Mouse (Mus musculus): Measurements from ENCODE around the gene Sox11.

Gene Sox11

GRCm38 (mm10) chr12:27341871-27342690 lies at the start of gene Sox11:
Gene Sox11 (minus strand): TSS chr12:27342574.
- no peak for DNase-seq (ENCODE audit: low read depth)

GRCm38 (mm10) chr12:27391652-27392305 lies 49.4 kb upstream of the Sox11 start:
- DNase-seq (ENCODE audit: low read depth), result no peak

DNA sequence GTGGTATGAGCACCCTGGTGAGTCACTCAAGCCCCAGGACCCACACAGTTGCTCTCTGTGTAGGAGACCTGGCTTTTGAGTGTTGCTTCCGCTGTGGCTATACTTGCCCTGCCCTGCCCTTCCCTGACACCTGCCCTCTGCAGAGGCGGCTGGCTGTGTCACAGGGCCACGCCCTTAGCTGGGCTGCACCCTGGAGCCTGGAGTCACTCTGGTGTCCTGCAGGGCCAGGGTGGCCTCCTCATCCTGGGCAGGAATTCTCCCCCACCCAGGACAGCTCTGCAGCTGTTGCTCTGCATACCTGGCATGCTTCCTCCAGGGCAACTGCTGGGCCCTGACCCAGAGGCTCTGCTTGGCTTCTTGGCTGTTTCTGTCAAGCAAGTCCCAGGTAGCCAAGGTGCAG lies 48.1 kb upstream of the Sox11 start:
- no peak for DNase-seq (ENCODE audit: low read depth)

- DNase-seq (ENCODE audit: low read depth), result no peak
These were observed 47.1 kb upstream of the Sox11 start for GRCm38 (mm10) chr12:27389429-27389828.

- no peak for DNase-seq (ENCODE audit: low read depth)
These were observed 30.1 kb upstream of the Sox11 start for GRCm38 (mm10) chr12:27372505-27372904.

DNA sequence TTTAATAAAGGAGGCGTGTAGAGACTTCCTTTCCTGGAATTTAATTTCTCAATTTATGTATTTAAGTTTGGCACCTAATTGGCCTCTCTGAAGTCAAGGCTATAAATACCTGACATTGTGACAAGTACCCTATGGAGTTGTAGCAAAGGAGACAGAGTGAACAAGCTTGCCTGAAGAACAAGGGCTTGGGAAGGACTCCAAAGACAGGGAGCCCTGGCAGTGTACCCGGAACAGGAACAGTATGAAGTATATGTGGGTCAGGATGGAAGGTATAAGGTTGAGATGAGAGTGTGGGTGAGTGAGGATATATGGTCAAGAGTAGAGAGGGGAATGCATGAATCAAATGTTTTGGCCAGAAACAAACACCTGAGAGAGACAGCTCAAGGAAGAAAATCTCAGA lies 28.4 kb upstream of the Sox11 start:
- DNase-seq (ENCODE audit: low read depth), result no peak

DNA sequence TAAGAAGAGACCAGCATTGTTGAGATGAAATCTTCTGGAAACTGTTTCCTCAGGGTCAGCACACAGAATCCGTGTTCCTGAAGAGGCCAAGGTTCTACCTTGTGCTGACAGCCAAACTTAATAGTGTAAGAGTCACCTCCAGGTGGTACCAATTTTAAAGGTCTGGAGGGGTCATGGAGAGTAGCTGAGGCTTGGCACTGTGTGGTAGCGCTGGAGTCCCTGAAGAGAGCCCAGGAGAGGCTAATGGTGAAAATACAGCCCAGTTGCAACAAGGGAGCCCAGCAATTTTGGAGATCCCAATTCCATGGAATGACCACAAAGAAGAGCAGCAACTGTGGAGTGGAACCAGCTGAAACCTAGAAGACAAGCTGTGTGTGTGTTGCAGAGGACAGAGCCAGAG lies 25.1 kb upstream of the Sox11 start:
- DNase-seq (ENCODE audit: low read depth), result no peak

DNA sequence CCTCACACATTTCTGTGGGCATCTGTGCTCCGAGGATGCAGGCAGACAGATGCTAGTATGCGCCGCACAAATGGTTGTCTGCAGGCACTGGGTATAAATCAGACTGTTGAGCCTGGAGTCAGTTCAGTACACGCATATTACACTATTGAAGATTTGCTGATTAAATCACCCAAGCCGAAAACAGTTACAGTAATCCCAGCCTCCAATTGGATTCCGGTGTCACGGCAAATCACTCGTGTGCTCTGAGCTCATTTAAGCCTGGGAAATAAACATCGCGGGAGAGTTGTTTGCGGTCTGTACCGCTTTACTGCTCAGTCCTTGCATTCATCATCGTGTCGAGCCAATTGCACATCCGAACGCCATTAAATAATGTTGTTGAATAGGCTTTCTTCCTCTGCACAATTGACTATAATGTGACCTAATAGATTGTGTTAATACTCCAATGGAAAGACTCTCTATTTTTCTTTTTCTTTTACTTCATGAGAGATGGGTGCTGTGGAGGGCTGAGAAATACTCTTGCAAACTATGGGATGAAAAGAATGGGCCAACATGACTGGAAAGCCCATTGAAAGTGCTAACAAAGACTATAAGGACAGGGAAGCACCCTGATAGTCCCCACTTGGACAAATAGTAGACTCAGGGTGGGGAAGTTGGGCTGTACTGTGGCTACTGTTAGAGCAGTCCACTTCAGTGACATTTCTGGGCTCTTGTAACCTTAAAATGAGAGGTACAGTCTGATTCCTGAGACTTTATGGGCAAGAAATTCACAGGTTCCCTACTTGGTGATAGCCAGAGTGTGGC lies 21.7 kb upstream of the Sox11 start:
- DNase-seq (ENCODE audit: low read depth), result no peak

DNA sequence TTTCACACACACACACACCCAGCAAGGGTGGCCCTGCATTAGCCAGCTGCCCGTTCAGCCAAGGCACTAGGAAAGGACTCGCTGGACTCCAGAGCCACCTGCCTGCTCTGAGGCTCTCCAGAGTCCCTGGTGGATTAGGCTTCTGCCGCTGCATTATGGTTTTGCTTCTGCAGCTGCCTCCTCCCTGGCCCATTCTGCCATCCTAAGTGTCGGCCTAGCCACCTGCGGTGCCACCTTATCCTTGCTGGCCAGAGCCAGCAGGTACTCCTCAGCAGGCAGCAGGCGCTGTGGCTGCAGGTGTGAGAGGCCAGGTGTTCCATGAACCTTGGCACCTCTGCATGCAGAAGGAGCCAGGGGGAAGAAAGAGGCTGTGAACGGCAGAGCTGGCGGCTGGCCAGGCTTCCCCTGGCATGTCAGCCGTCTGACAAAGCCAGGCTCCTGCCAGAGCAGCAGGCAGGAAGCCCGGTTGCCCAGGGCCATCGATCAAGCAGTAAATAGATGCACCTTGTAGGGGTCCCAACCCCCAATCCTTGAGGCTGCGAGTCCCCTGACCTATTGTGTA lies 14.8 kb upstream of the Sox11 start:
- no peak for DNase-seq (ENCODE audit: low read depth)

- DNase-seq (ENCODE audit: low read depth), result no peak
These were observed 14.2 kb upstream of the Sox11 start for GRCm38 (mm10) chr12:27356571-27356970.

- no peak for DNase-seq (ENCODE audit: low read depth)
These were observed 1.4 kb upstream of the Sox11 start for GRCm38 (mm10) chr12:27343606-27344410.

- no peak for DNase-seq (ENCODE audit: low read depth)
These were observed 574 bp upstream of the Sox11 start for GRCm38 (mm10) chr12:27342691-27343605.

GRCm38 (mm10) chr12:27341130-27341870 lies 1.1 kb downstream of the Sox11 start:
- DNase-seq (ENCODE audit: low read depth), result no peak

DNA sequence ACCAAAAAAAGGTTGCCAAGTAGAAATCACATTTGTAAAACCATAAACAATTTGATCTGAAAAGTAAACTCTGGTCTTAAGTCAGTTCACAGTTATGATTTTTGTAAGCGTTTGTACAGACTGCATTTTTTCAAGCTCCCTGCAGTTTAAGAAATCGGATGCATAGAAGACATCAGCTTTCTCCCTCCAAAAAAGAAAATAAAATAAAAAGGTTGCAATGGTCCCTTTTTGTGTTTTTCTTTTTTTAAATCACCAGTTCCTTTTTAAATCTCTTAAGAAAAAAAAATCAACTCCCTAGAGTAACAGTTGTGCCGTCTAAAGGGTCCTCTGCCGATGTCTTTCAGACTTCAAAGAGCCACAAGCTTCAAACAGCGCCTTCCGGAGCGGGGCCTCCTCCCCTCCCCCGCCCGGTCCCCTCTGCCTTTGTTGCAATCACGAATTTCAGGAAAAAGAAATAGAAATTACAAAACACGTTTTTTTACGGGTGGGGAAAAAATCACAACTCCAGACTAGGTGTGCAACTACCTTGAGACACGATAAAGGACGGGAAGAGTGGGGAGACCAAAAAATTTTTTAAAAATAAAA lies 1.8 kb downstream of the Sox11 start:
- no peak for DNase-seq (ENCODE audit: low read depth)

DNA sequence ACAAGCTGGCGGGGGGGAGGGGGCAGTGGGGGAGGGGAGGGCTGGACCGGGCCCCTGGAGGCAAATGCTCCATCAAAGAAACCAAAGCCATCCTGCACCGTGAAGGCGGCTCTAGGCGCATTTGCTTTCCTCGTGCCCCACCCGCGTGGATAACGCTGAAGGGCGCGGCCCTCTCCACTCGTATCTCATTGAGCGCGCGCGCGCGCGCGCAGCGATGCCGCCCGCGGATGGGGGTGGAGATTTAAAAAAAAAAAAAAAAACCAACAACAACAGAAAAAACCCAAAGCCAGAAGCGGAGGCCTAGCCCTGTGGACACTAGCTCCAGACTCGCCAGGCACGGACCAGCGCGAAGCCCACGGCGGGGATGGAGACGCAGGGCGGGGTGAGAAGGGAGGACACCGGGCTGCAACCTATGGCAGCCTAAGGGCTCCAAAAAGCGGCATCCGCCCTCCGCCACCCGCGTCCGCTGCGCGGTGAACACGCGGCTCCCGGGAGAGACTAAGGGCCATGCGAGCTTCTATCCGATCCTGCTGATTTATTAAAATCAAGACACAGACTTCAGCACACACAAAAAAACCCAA lies 3.1 kb downstream of the Sox11 start:
- no peak for DNase-seq (ENCODE audit: low read depth)

DNA sequence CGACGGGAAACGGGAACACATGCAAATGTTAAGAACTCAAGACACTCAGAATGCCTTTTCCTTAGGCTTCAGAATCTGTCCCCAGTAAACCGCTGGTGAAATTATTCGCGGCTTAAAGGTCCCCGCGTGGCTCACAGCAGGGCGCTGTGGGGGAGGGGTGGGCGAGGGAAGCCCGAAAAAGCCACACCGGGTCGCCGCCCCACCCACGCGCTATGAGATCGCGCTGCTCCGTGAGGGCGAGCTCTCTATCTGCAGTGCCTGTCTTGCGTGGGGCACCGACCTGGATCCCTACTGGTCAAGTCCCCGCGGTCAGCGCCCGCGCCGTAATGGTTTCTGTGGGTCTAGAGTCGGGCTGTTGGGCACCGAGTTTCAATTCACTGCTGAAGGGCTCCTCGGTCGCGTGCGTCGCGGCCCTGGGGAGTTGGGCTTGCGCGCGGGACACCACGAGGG lies 3.6 kb downstream of the Sox11 start:
- no peak for DNase-seq (ENCODE audit: low read depth)

DNA sequence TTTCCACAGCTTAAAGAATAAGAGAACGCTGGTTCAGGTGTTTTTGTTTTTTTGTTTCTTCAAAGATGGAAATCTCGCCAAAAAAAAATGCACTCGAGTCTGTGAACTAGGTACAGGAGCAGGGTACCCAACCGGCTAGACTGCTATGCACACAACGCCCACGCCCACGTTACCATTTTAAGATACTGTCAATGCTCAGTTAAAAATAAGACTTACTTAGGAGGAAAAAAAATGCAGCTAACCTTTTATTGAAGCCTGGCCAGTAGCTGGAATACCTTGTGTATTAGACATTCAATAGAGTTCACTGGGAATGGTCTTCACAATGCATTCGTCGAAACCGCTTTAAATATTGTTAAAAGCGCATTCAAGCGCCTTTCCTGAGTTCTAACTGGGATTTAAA lies 4.3 kb downstream of the Sox11 start:
- no peak for DNase-seq (ENCODE audit: low read depth)

DNA sequence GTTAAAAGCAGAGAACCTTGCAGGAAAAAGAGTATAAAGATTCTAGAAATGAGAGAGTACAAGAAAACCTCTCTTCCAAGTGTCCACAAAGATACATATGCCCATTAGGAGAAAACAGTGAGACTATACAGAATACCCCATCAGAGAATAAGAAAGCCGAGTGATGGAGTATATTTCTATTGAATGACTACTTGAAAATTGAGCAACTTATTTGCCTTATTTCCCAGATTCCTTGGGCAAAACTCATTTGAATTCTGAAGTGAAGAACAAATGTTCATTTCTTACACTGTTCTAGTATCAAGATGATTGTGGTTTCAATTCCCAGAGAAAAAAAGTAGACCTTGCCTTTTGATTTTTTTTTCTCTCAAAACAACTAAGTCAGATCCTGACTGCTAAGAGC lies 4.9 kb downstream of the Sox11 start:
- no peak for DNase-seq (ENCODE audit: low read depth)

- no peak for DNase-seq (ENCODE audit: low read depth)
These were observed 5.6 kb downstream of the Sox11 start for GRCm38 (mm10) chr12:27336801-27337200.
